ENCODE assay signal across 16 mouse cellular contexts in genomic region chr14:122336957-122337356, GRCm38 (mm10).
A peak's percentile ranks its signal among the peaks of the same experiment; 100 is the strongest.
DNase-seq lines count a peak whose midpoint lies in the region; ATAC-seq and TF ChIP-seq lines count a peak whose summit lies in the region.
"Had no signal": no experiment of that assay in that cellular context is flagged by ENCODE, and none has a peak within 500 bp of the region (broad histone marks: within the 10 kb centered on the region; RNA-seq: fewer than 3 reads in every experiment).

No protein-coding gene starts in this region.

- no peak overlapping the region for H3K27ac ChIP-seq in cerebellum, adult 2 months (ENCODE audit: insufficient read depth, low read length)
- H3K27ac ChIP-seq: gastrocnemius, adult 2 months; hindbrain, embryonic 15.5 days; limb, embryonic 13.5 days; liver, embryonic 15.5 days; neural tube, embryonic 12.5 days had no signal

- no peak for ATAC-seq in cerebellum, adult (ENCODE audit: insufficient number of reproducible peaks, low FRiP score, low TSS enrichment)
- ATAC-seq in activated CD4-positive, CD25-positive, alpha-beta regulatory T cell, adult 4 months, result no peak

- H3K4me3 ChIP-seq in cerebellum, adult 2 months (replicated peaks; ENCODE audit: insufficient read depth, low read depth, low read length), result no peak overlapping the region
- H3K4me3 ChIP-seq: gastrocnemius, adult 2 months; hindbrain, embryonic 15.5 days; limb, embryonic 13.5 days; liver, embryonic 15.5 days; neural tube, embryonic 12.5 days had no signal

- whole genome bisulfite sequencing in cerebellum, adult 2 months, result 49% methylated on average over 4 of the region's 4 CpGs
- 16% methylated on average over 4 of the region's 4 CpGs for WGBS in large intestine, adult 2 months

- intact Hi-C loops in left cerebral cortex, postnatal 4 days (cut with DNase I), result no loop called here

- no peak for TF ChIP-seq CTCF in cerebellum, adult 2 months (IDR thresholded peaks at IDR 0.05; ENCODE audit: borderline replicate concordance, insufficient read depth, low read depth, low read length)

- TF ChIP-seq POLR2A in cerebellum, adult 2 months (IDR thresholded peaks at IDR 0.05; ENCODE audit: borderline replicate concordance, insufficient read depth, low read length), result no peak

- no peaks in the 10 kb centered on the region for H3K27me3 ChIP-seq in cerebellum, adult 2 months (ENCODE audit: control insufficient read depth, insufficient read depth, low read length)
- H3K27me3 ChIP-seq: hindbrain, embryonic 15.5 days; limb, embryonic 13.5 days; liver, embryonic 15.5 days; neural tube, embryonic 12.5 days had no signal

- H3K4me1 ChIP-seq in cerebellum, adult 2 months (ENCODE audit: control insufficient read depth, insufficient read depth, low read length), result peaks cover 21% of the 10 kb centered on the region
- H3K4me1 ChIP-seq: hindbrain, embryonic 15.5 days; liver, embryonic 15.5 days; neural tube, embryonic 12.5 days had no signal

- DNase-seq in cerebellum, adult 2 months, result peak; percentile 42 to 59
- peak; percentile 63 for DNase-seq in left cerebral cortex, postnatal 4 days
- DNase-seq in left cerebral cortex, adult 9 months (ENCODE audit: low spot score in 2 of 2), result no peak
- peak; percentile 4 for DNase-seq in adipocyte (ENCODE audit: low spot score)
- peak; percentile 28 for DNase-seq in large intestine, adult 2 months (ENCODE audit: low read depth, low spot score)
- DNase-seq in ovary, postnatal 36 days (ENCODE audit: low spot score), result no peak
- DNase-seq: gastrocnemius, adult 2 months; kidney, adult 2 months; retina, postnatal 1 day; thymus, adult 18-20 months had no signal

Comparison
In these comparisons a context has a peak if more than half of its experiments do, and no peak if none do; other contexts are left out.
1. DNase-seq: peak in cerebellum, adult 2 months (2 of 2), left cerebral cortex, postnatal 4 days (single experiment), adipocyte (single experiment) and large intestine, adult 2 months (single experiment); none in left cerebral cortex, adult 9 months (0 of 2) and ovary, postnatal 36 days (single experiment).